Mouse (Mus musculus) liver, embryonic 16.5 days (tissue): ENCODE results near the gene Tmem245. TPM values are rescaled to one million over a fixed set of nuclear protein-coding genes. Genes with fewer than 3 reads are reported as not detected.

ENCODE experiments used
- ATAC-seq: fragments of 200-750 bp; cut with Nextera tagmentation; 2 replicates; pipeline ENCODE4 v1.8.0; 2017; ENCODE audit warnings: low read depth, mild to moderate bottlenecking, moderate number of reproducible peaks, moderate library complexity
- H3K27ac ChIP-seq: fragments of 300-500 bp; sonication (generic); 2 replicates; pipeline ENCODE4 v1.5.1; 2014; ENCODE audit warnings: mild to moderate bottlenecking, low read length
- H3K27me3 ChIP-seq: fragments of 300-500 bp; sonication (generic); 2 replicates; pipeline ENCODE4 v1.6.1; 2014; ENCODE audit warnings: low read depth, low read length, mixed read lengths; ENCODE audit not compliant: control insufficient read depth, insufficient read depth
- H3K36me3 ChIP-seq: fragments of 300-500 bp; sonication (generic); 2 replicates; pipeline ENCODE4 v1.6.1; 2014; ENCODE audit warnings: mild to moderate bottlenecking; ENCODE audit not compliant: control insufficient read depth, insufficient read depth
- H3K4me1 ChIP-seq: fragments of 300-500 bp; sonication (generic); 2 replicates; pipeline ENCODE4 v1.6.1; 2014; ENCODE audit warnings: low read depth, low read length, mixed read lengths; ENCODE audit not compliant: control insufficient read depth
- H3K4me2 ChIP-seq: fragments of 300-500 bp; sonication (generic); 2 replicates; pipeline ENCODE4 v1.6.1; 2014; ENCODE audit warnings: low read depth, low read length, mixed read lengths
- H3K4me3 ChIP-seq: fragments of 300-500 bp; sonication (generic); 2 replicates; pipeline ENCODE4 v1.5.1; 2014; ENCODE audit warnings: low read depth, mild to moderate bottlenecking, low read length
- H3K9ac ChIP-seq: fragments of 300-500 bp; sonication (generic); 2 replicates; pipeline ENCODE4 v1.6.1; 2014; ENCODE audit warnings: low read depth, low read length
- H3K9me3 ChIP-seq: fragments of 300-500 bp; sonication (generic); replicated peaks from 2 replicates; pipeline ENCODE4 v1.6.1; 2016; ENCODE audit warnings: low read length; ENCODE audit not compliant: control insufficient read depth
- WGBS: fragments of 180-500 bp; shearing (Covaris S2); extraction: QIAGEN DNeasy Blood & Tissue Kit; methylation state at CpG from one replicate; pipeline ENCODE4 v1.1.7; 2014; ENCODE audit not compliant: insufficient replicate concordance; 5-methylcytosine and 5-hydroxymethylcytosine counted together
- polyA plus RNA-seq: library from polyadenylated mRNA; unstranded; fragments of >200 nt; fragmentation: Nextera tagmentation; extraction: Ambion mirVana; gene quantifications from 2 replicates; pipeline ENCODE4 v1.2.1, GENCODE M21; 2015

Gene Tmem245
- polyA plus RNA-seq, 1 experiment from 2014 or later = 2.4 TPM

GRCm38 (mm10) chr4:56914338-56914737 is 32.9 kb downstream of the Tmem245 start:
- no peaks in the 10 kb centered on the region for H3K9me3 ChIP-seq
- H3K27ac ChIP-seq = no peak overlapping the region
- no peak overlapping the region for H3K4me2 ChIP-seq
- H3K27me3 ChIP-seq = no peaks in the 10 kb centered on the region
- H3K4me1 ChIP-seq = no peaks in the 10 kb centered on the region
- no peak for ATAC-seq
- peaks cover 9% of the 10 kb centered on the region for H3K36me3 ChIP-seq
- H3K9ac ChIP-seq = no peak overlapping the region
- WGBS = 80% methylated on average over 6 of the region's 6 CpGs
- no peak overlapping the region for H3K4me3 ChIP-seq

- WGBS = 81% methylated on average over 7 of the region's 7 CpGs
- peaks cover 9% of the 10 kb centered on the region for H3K36me3 ChIP-seq
These were observed 34.7 kb downstream of the Tmem245 start for GRCm38 (mm10) chr4:56912382-56913001.

GRCm38 (mm10) chr4:56909568-56909967 is 37.7 kb downstream of the Tmem245 start:
- Histone ChIP-seq H3K36me3 (peaks cover 8% of the 10 kb centered on the region; the same call in 1 of the 2 replicates), H3K4me2 (no peak overlapping the region), H3K27me3 (no peaks in the 10 kb centered on the region), H3K27ac (no peak overlapping the region), H3K4me1 (no peaks in the 10 kb centered on the region), H3K9me3 (no peaks in the 10 kb centered on the region), H3K9ac (no peak overlapping the region), H3K4me3 (no peak overlapping the region)
- 77% methylated on average over 3 of the region's 3 CpGs for WGBS
- ATAC-seq = no peak

More at GRCm38 (mm10) chr4:56912382-56913001, 34.7 kb downstream of the Tmem245 start:
- no peak overlapping the region for H3K4me2 ChIP-seq
- H3K27me3 ChIP-seq = no peaks in the 10 kb centered on the region
- H3K4me3 ChIP-seq = no peak overlapping the region
- no peak for ATAC-seq
- no peak overlapping the region for H3K27ac ChIP-seq
- no peaks in the 10 kb centered on the region for H3K4me1 ChIP-seq
- no peak overlapping the region for H3K9ac ChIP-seq
- H3K9me3 ChIP-seq = no peaks in the 10 kb centered on the region

GRCm38 (mm10) chr4:56907671-56908070 is 39.6 kb downstream of the Tmem245 start:
- Histone ChIP-seq H3K9me3 (no peaks in the 10 kb centered on the region), H3K4me3 (no peak overlapping the region), H3K4me2 (no peak overlapping the region), H3K27ac (no peak overlapping the region), H3K4me1 (no peaks in the 10 kb centered on the region), H3K27me3 (no peaks in the 10 kb centered on the region), H3K36me3 (peaks cover 12% of the 10 kb centered on the region), H3K9ac (no peak overlapping the region)
- WGBS = 82% methylated on average over 5 of the region's 5 CpGs
- ATAC-seq = no peak

- Histone ChIP-seq H3K27ac (no peak overlapping the region), H3K27me3 (no peaks in the 10 kb centered on the region), H3K9me3 (no peaks in the 10 kb centered on the region), H3K4me2 (no peak overlapping the region), H3K4me3 (no peak overlapping the region), H3K9ac (no peak overlapping the region), H3K4me1 (no peaks in the 10 kb centered on the region), H3K36me3 (peaks cover 18% of the 10 kb centered on the region)
- ATAC-seq = no peak
- 79% methylated on average over 3 of the region's 3 CpGs for WGBS
These were observed 40.3 kb downstream of the Tmem245 start for GRCm38 (mm10) chr4:56906926-56907325.

GRCm38 (mm10) chr4:56905507-56905906 is 41.7 kb downstream of the Tmem245 start:
- Histone ChIP-seq H3K9me3 (no peaks in the 10 kb centered on the region), H3K4me3 (no peak overlapping the region), H3K36me3 (peaks cover 17% of the 10 kb centered on the region), H3K27me3 (no peaks in the 10 kb centered on the region), H3K27ac (no peak overlapping the region), H3K4me2 (no peak overlapping the region), H3K4me1 (no peaks in the 10 kb centered on the region), H3K9ac (no peak overlapping the region)
- 69% methylated on average over 5 of the region's 5 CpGs for WGBS
- ATAC-seq = no peak

- 78% methylated on average over 2 of the region's 2 CpGs for WGBS
- H3K36me3 ChIP-seq = peaks cover 22% of the 10 kb centered on the region
These were observed 45.6 kb downstream of the Tmem245 start for GRCm38 (mm10) chr4:56901671-56902070.

GRCm38 (mm10) chr4:56899216-56899615 is 48.0 kb downstream of the Tmem245 start:
- Histone ChIP-seq H3K4me1 (no peaks in the 10 kb centered on the region), H3K27ac (no peak overlapping the region), H3K4me2 (no peak overlapping the region), H3K27me3 (no peaks in the 10 kb centered on the region), H3K4me3 (no peak overlapping the region), H3K9ac (no peak overlapping the region), H3K9me3 (no peaks in the 10 kb centered on the region), H3K36me3 (peaks cover 25% of the 10 kb centered on the region)
- 83% methylated on average over 8 of the region's 8 CpGs for WGBS
- no peak for ATAC-seq

More at GRCm38 (mm10) chr4:56901671-56902070, 45.6 kb downstream of the Tmem245 start:
- Histone ChIP-seq H3K4me2 (no peak overlapping the region), H3K9ac (no peak overlapping the region), H3K9me3 (no peaks in the 10 kb centered on the region), H3K27ac (no peak overlapping the region), H3K27me3 (no peaks in the 10 kb centered on the region), H3K4me3 (no peak overlapping the region), H3K4me1 (no peaks in the 10 kb centered on the region)
- no peak for ATAC-seq

GRCm38 (mm10) chr4:56897511-56897910 is 49.7 kb downstream of the Tmem245 start:
- Histone ChIP-seq H3K27ac (no peak overlapping the region), H3K4me3 (no peak overlapping the region), H3K27me3 (no peaks in the 10 kb centered on the region), H3K9me3 (no peaks in the 10 kb centered on the region), H3K4me2 (no peak overlapping the region), H3K4me1 (peaks cover 5% of the 10 kb centered on the region; the same call in 1 of the 2 replicates), H3K9ac (no peak overlapping the region), H3K36me3 (peaks cover 20% of the 10 kb centered on the region)
- WGBS = 69% methylated on average over 3 of the region's 3 CpGs
- ATAC-seq = no peak
